Mouse (Mus musculus) forebrain, embryonic 16.5 days (tissue): ENCODE data around the gene Aif1. TPM values are rescaled to one million over a fixed set of nuclear protein-coding genes. Genes with fewer than 3 reads are reported as not detected.
A peak's percentile ranks its signal among the peaks of the same experiment; 100 is the strongest.

Experiments
- ATAC-seq: fragments of 200-750 bp; cut with Nextera tagmentation; 2 replicates; pipeline ENCODE4 v1.8.0; 2017; ENCODE audit warnings: mild to moderate bottlenecking, moderate library complexity
- H3K27ac ChIP-seq: fragments of 300-500 bp; sonication (generic); 2 replicates; pipeline ENCODE4 v1.5.1; 2014; ENCODE audit warnings: low read length, control low read depth
- H3K27me3 ChIP-seq: fragments of 300-500 bp; sonication (generic); replicated peaks from 2 replicates; pipeline ENCODE4 v1.6.1; 2014; ENCODE audit warnings: low read length; ENCODE audit not compliant: control insufficient read depth, insufficient read depth
- H3K36me3 ChIP-seq: fragments of 300-500 bp; sonication (generic); 2 replicates; pipeline ENCODE4 v1.6.1; 2014; ENCODE audit not compliant: control insufficient read depth, insufficient read depth
- H3K4me1 ChIP-seq: fragments of 300-500 bp; sonication (generic); replicated peaks from 2 replicates; pipeline ENCODE4 v1.6.1; 2014; ENCODE audit warnings: low read length; ENCODE audit not compliant: control insufficient read depth, insufficient read depth
- H3K4me2 ChIP-seq: fragments of 300-500 bp; sonication (generic); 2 replicates; pipeline ENCODE4 v1.6.1; 2014; ENCODE audit warnings: mild to moderate bottlenecking, low read length, control low read depth
- H3K4me3 ChIP-seq: fragments of 300-500 bp; sonication (generic); replicated peaks from 2 replicates; pipeline ENCODE4 v1.5.1; 2014; ENCODE audit warnings: mild to moderate bottlenecking, low read length, control low read depth
- H3K9ac ChIP-seq: fragments of 300-500 bp; sonication (generic); replicated peaks from 2 replicates; pipeline ENCODE4 v1.6.1; 2014; ENCODE audit warnings: low read depth, low read length, control low read depth
- H3K9me3 ChIP-seq: fragments of 300-500 bp; sonication (generic); 2 replicates; pipeline ENCODE4 v1.6.1; 2016; ENCODE audit warnings: low read length; ENCODE audit not compliant: control insufficient read depth
- WGBS: fragments of 180-500 bp; shearing (Covaris S2); extraction: QIAGEN DNeasy Blood & Tissue Kit; methylation state at CpG from one replicate; pipeline ENCODE4 v1.1.7; 2014; 5-methylcytosine and 5-hydroxymethylcytosine counted together
- polyA plus RNA-seq: library from polyadenylated mRNA; unstranded; fragments of >200 nt; fragmentation: Nextera tagmentation; extraction: Ambion mirVana; gene quantifications from 2 replicates; pipeline ENCODE4 v1.2.1, GENCODE M21; 2015

The Aif1 gene
- polyA plus RNA-seq, 1 experiment from 2014 or later: 5.9 TPM

DNA sequence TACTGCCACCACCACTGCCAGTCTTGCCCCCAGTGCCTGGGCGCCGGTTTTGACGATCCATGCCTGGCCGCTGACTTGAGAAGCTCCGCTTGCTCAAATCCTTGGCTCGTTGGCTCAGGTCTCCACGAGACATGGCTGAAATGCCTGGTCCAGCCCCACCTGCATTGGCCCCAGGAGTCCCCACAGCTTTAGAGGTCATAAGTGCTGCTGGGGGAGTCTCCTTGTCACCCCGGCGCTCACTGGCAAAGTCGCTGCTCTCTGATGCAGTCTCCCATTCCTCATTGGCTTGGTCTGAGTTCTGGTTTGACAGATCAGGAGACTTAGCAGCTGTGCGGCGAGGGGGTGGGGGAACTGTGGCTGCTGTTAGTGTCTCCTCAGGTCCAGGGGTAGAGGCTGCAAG is 20.4 kb downstream of the Aif1 start:
- no peaks in the 10 kb centered on the region for H3K9me3 ChIP-seq
- peaks cover 90% of the 10 kb centered on the region for H3K36me3 ChIP-seq
- H3K27ac ChIP-seq: no peak overlapping the region
- H3K4me2 ChIP-seq: no peak overlapping the region
- H3K9ac ChIP-seq: no peak overlapping the region
- H3K27me3 ChIP-seq: no peaks in the 10 kb centered on the region
- H3K4me1 ChIP-seq: no peaks in the 10 kb centered on the region
- WGBS: 90% methylated on average over 12 of the region's 12 CpGs
- no peak overlapping the region for H3K4me3 ChIP-seq
- no peak for ATAC-seq

DNA sequence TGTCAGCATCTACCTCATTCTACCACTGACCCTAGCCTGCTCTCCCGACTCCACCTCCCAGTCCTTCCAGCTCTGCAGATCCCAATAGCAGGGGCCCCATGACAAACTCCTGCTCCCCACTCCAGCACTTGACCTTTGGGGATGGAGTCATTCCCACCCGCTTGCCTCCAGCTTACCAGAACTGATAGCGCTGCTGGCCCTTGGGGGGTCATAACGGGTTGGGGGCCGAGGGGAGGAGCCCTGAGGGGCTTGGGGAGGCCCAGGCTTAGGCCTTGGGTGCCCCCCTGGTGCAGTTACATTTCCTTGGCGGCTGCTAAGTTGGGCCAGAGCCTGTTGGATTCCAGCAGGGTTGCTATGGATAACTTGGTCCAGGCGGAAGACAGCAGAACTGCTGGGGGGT is 21.3 kb downstream of the Aif1 start:
- Histone ChIP-seq H3K9me3 (no peaks in the 10 kb centered on the region), H3K4me1 (no peaks in the 10 kb centered on the region), H3K27ac (no peak overlapping the region), H3K9ac (no peak overlapping the region), H3K4me2 (no peak overlapping the region), H3K4me3 (no peak overlapping the region), H3K27me3 (no peaks in the 10 kb centered on the region), H3K36me3 (peaks cover 90% of the 10 kb centered on the region)
- no peak for ATAC-seq
- WGBS: 83% methylated on average over 7 of the region's 7 CpGs

DNA sequence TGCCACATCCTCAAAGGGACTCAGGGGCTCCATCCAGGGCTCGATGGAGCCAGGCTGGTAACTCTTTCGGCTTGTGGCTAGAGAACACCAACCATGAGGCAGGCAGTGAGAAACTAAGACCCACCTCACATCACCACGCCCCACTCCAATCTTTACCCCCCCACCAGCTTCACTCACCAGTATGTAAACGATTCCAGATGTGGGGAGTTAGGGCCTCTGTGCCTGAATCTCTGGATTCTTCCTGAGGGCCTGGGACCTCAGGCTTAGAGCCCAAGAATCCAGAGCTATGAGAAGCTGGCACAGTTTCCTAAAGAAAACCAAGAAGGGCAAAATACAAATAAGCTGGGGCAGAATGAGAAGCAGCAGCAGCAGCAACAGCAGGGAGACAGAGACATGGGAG is 21.9 kb downstream of the Aif1 start:
- no peak for ATAC-seq
- Histone ChIP-seq H3K4me3 (no peak overlapping the region), H3K4me1 (no peaks in the 10 kb centered on the region), H3K4me2 (no peak overlapping the region), H3K36me3 (peaks cover 90% of the 10 kb centered on the region), H3K9me3 (no peaks in the 10 kb centered on the region), H3K27me3 (no peaks in the 10 kb centered on the region), H3K27ac (no peak overlapping the region), H3K9ac (no peak overlapping the region)
- 93% methylated on average over 4 of the region's 4 CpGs for WGBS

DNA sequence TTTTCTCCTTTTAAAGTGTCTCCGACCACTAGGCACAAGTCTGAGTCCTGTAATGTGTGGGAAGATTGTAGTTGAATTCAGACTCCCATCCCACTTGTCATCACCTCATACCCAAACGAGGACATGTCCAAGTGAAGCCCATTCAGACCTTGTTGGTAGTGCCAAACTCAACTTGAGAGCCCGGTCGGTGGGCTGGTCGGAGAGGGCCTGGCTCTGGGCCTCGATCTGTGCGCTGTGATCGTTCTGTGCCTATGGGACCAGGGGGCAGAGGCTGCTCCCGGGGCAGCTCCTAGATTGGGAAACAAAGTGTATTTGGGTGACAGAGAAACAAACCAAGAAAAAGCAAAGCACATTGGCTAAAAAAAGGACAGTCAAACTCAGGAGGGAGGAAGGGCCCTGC is 22.8 kb downstream of the Aif1 start:
- WGBS: 86% methylated on average over 9 of the region's 9 CpGs

DNA sequence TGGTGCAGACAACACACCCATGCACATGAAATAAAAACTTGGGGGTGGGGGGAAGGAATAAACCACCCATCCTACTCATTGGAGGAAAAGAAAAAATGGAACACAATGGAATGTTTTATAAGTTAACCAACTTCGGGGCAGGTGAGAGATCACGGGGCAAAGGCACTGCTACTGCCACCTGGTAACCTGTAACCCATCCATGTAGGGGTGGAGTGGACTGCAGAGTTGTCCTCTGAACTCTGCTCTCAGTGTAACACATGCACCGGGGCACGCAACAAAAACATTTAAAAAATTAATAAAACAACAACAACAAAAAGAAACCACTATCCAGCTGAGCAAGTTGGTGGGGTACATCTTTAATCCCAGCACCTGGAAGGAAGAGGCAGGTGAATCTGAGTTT is 23.7 kb downstream of the Aif1 start:
- Histone ChIP-seq H3K4me2 (no peak overlapping the region), H3K9me3 (no peaks in the 10 kb centered on the region), H3K4me3 (no peak overlapping the region), H3K4me1 (no peaks in the 10 kb centered on the region), H3K9ac (no peak overlapping the region), H3K27ac (no peak overlapping the region), H3K36me3 (peaks cover 87% of the 10 kb centered on the region), H3K27me3 (no peaks in the 10 kb centered on the region)
- ATAC-seq: no peak
- WGBS: 93% methylated on average over 4 of the region's 4 CpGs

More for the DNA sequence above, 22.8 kb downstream of the Aif1 start:
- Histone ChIP-seq H3K4me3 (no peak overlapping the region), H3K4me1 (no peaks in the 10 kb centered on the region), H3K27me3 (no peaks in the 10 kb centered on the region), H3K36me3 (peaks cover 90% of the 10 kb centered on the region), H3K9me3 (no peaks in the 10 kb centered on the region), H3K27ac (no peak overlapping the region), H3K4me2 (no peak overlapping the region), H3K9ac (no peak overlapping the region)
- no peak for ATAC-seq

DNA sequence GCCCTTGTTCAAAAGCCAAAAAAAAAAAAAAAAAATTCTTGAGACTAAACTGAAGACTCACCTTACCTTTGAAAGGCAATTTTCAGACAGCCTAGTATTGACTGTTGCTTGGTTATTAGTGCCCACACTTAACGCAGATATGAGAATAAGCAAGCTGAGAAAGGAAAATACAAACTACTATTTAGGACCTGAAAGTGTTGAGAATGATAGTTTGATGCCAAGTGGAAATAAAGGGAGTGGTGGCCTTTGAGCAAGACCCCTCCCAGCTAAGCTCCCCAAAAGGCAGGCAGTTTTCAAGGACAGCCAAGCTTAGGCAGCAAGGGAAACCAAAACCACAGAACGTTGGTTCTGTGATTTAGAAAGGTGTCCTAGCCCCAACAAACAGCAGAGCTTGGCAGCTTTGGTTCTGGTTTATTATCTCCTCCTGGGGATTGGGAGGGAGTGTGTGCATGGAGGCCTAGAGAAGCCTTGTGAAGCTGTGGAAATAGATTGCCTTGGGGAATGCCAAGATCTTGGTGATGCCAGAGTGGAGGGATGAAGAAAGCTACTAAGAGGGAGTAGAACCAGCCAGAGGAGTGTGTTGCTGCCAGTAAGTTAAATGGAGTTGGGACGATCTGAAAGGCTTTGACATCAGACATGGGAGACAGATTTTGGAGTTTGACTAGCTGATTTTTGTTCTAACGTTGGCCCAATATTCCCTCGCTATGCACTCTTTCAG is 27.8 kb downstream of the Aif1 start:
- Histone ChIP-seq H3K36me3 (peaks cover 87% of the 10 kb centered on the region), H3K4me1 (no peaks in the 10 kb centered on the region), H3K27ac (no peak overlapping the region), H3K27me3 (no peaks in the 10 kb centered on the region), H3K9ac (no peak overlapping the region), H3K4me3 (no peak overlapping the region), H3K9me3 (no peaks in the 10 kb centered on the region), H3K4me2 (no peak overlapping the region)
- ATAC-seq: peak; percentile 11; the same call in 1 of the 2 replicates
- WGBS: 64% methylated on average over 5 of the region's 5 CpGs

DNA sequence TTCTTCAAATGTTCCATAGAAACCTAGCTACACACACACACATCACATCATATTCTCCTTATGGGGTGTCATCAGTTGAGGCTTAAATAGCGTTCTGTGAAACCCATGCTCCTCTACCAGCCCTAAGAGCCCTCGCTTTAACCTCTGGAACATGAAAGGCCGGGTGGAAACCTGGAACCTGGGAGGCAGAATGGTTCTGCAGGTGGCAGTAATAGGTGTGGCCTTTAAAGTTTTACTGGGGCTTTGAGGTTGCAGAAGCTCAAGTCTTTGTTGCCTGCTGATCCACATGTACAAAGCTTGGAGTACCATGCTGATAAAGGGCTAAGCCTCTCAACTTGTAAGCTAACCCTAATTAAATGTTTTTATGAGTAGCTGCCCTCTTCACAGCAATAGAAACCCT is 28.5 kb downstream of the Aif1 start:
- ATAC-seq: no peak

DNA sequence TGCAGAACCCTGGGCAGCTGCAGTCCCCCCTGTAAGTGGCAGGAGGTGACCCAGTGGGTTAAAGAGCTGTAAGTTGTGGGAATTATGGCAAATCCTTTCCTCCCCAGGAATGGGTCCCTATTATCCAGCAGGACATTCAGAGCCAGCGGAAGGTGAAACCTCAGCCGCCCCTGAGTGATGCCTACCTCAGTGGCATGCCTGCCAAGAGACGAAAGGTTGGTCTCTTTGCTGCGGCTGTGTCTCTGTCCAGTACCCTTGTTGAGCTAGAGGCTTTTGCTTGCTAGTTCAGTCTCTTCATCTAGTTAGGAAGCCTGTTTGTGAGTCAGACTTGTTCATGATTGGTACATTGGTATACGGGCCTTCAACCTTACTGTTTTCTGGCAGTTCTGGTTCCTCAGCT is 29.7 kb downstream of the Aif1 start:
- no peak overlapping the region for H3K9ac ChIP-seq

More for the DNA sequence above, 28.5 kb downstream of the Aif1 start:
- Histone ChIP-seq H3K36me3 (peaks cover 87% of the 10 kb centered on the region), H3K9me3 (no peaks in the 10 kb centered on the region), H3K4me3 (no peak overlapping the region), H3K9ac (no peak overlapping the region), H3K4me2 (no peak overlapping the region), H3K4me1 (no peaks in the 10 kb centered on the region), H3K27ac (no peak overlapping the region), H3K27me3 (no peaks in the 10 kb centered on the region)
- WGBS: 70% methylated on average over 3 of the region's 3 CpGs

DNA sequence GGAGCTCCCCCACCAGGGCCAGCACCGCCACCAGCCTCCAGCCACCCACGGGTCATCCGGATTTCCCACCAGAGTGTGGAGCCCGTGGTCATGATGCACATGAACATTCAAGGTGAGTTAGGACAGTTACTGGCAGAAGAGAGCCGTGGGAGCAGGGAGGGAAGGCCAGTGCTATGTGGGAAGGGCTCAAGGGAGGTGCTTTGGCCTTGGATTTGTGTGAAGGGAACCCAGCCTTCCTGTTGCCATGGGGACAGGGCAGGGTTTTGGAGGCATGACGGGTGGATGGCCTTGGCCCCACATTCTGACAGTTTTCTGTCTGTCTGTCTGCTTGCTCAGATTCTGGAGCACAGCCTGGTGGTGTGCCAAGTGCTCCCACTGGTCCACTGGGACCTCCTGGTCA is 33.9 kb downstream of the Aif1 start:
- Histone ChIP-seq H3K4me3 (no peak overlapping the region), H3K27ac (no peak overlapping the region), H3K9ac (no peak overlapping the region), H3K36me3 (peaks cover 74% of the 10 kb centered on the region), H3K9me3 (no peaks in the 10 kb centered on the region), H3K27me3 (no peaks in the 10 kb centered on the region), H3K4me1 (peaks cover 19% of the 10 kb centered on the region), H3K4me2 (no peak overlapping the region)
- no peak for ATAC-seq
- 95% methylated on average over 6 of the region's 6 CpGs for WGBS

More for the DNA sequence above, 29.7 kb downstream of the Aif1 start:
- no peaks in the 10 kb centered on the region for H3K4me1 ChIP-seq
- 84% methylated on average over 5 of the region's 5 CpGs for WGBS
- no peak overlapping the region for H3K4me2 ChIP-seq
- peaks cover 88% of the 10 kb centered on the region for H3K36me3 ChIP-seq
- no peak overlapping the region for H3K27ac ChIP-seq
- H3K9me3 ChIP-seq: no peaks in the 10 kb centered on the region
- no peak for ATAC-seq
- no peak overlapping the region for H3K4me3 ChIP-seq
- no peaks in the 10 kb centered on the region for H3K27me3 ChIP-seq
